Mouse (Mus musculus) naive thymus-derived CD4-positive, alpha-beta T cell, adult 2 months (primary cell): Measurements from ENCODE around the gene Cacna2d1.

Experiments
- DNase-seq: peaks from one replicate; pipeline ENCODE4 v3.0.0-alpha.2; 2011; ENCODE audit warnings: low read depth

Cacna2d1 gene

GRCm38 (mm10) chr5:16056795-16057194 lies 122.3 kb downstream of the Cacna2d1 start:
- no peak for DNase-seq

GRCm38 (mm10) chr5:16062773-16063172 lies 128.3 kb downstream of the Cacna2d1 start:
- no peak for DNase-seq

- DNase-seq, result no peak
Observed at GRCm38 (mm10) chr5:16063273-16063672, 128.8 kb downstream of the Cacna2d1 start.

- DNase-seq, result no peak
Observed at GRCm38 (mm10) chr5:16063949-16064348, 129.5 kb downstream of the Cacna2d1 start.

GRCm38 (mm10) chr5:16065816-16066215 lies 131.3 kb downstream of the Cacna2d1 start:
- no peak for DNase-seq

GRCm38 (mm10) chr5:16082253-16082652 lies 147.8 kb downstream of the Cacna2d1 start:
- DNase-seq, result no peak

- DNase-seq, result no peak
Observed at GRCm38 (mm10) chr5:16086979-16087902, 152.8 kb downstream of the Cacna2d1 start.

GRCm38 (mm10) chr5:16087995-16088394 lies 153.5 kb downstream of the Cacna2d1 start:
- DNase-seq, result no peak

GRCm38 (mm10) chr5:16092540-16092939 lies 158.0 kb downstream of the Cacna2d1 start:
- no peak for DNase-seq

- no peak for DNase-seq
Observed at GRCm38 (mm10) chr5:16093071-16093693, 158.7 kb downstream of the Cacna2d1 start.

GRCm38 (mm10) chr5:16095345-16095744 lies 160.9 kb downstream of the Cacna2d1 start:
- DNase-seq, result no peak

- no peak for DNase-seq
Observed at GRCm38 (mm10) chr5:16098766-16099165, 164.3 kb downstream of the Cacna2d1 start.

GRCm38 (mm10) chr5:16101820-16102219 lies 167.3 kb downstream of the Cacna2d1 start:
- no peak for DNase-seq

GRCm38 (mm10) chr5:16105701-16106100 lies 171.2 kb downstream of the Cacna2d1 start:
- no peak for DNase-seq

GRCm38 (mm10) chr5:16110643-16111042 lies 176.2 kb downstream of the Cacna2d1 start:
- no peak for DNase-seq

- DNase-seq, result no peak
Observed at GRCm38 (mm10) chr5:16113879-16114278, 179.4 kb downstream of the Cacna2d1 start.

GRCm38 (mm10) chr5:16121334-16121733 lies 186.8 kb downstream of the Cacna2d1 start:
- no peak for DNase-seq

- DNase-seq, result no peak
Observed at GRCm38 (mm10) chr5:16122110-16122509, 187.6 kb downstream of the Cacna2d1 start.

GRCm38 (mm10) chr5:16134286-16135094 lies 200.0 kb downstream of the Cacna2d1 start:
- no peak for DNase-seq

- DNase-seq, result no peak
Observed at GRCm38 (mm10) chr5:16135986-16136385, 201.5 kb downstream of the Cacna2d1 start.

- no peak for DNase-seq
Observed at GRCm38 (mm10) chr5:16136839-16137238, 202.3 kb downstream of the Cacna2d1 start.

- DNase-seq, result no peak
Observed at GRCm38 (mm10) chr5:16146602-16147001, 212.1 kb downstream of the Cacna2d1 start.
